ENCODE assay signal across 11 mouse cellular contexts in the genomic region with DNA sequence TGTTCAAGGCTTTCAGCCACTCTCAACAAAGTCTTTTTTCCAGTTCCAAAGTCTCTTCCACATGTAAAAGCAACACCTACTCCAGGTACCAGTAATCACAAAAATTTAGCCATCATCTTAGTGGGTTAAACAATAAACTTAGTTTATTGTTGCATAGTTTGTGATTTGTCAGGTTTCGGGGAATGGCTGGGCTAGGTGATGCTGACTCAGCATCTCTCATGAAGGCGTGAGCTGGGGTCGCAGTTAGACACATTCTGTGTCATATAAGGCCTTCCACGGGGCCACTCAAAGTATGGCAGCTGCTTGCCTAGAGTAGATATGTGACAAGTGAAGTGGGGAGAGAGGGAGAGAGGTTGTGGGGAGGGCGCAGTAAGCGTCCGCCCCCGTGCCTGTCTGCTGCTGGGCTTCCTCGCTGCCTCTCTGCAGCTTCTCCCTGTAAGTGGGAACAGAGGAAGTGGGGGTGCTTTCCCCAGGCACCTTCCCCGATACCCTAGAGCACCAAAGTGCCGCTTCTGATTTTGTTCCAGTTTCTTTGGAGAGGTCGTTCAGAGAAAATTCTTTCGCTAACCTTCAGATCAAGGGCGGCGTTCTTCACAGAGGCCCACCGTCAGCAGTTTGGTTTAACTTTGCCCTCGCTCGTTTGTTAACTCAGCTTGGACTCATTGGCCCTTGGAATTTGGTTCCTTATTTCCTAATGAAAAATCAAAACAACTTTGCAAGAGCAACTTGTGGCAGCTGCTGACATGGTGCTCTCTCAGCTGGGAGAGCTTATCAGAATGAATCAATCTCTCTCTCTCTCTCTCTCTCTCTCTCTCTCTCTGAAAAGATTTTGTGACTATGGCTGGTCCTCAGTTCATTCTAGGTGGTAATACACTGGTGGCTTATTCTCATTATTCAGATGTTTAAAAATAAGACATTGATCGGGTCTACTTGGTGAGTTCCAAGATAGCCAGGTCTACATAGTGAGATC. TPM values are rescaled to one million over a fixed set of nuclear protein-coding genes. Genes with fewer than 3 reads are reported as not detected.
DNase-seq lines count a peak whose midpoint lies in the region; ATAC-seq and TF ChIP-seq lines count a peak whose summit lies in the region.
"Had no signal": no experiment of that assay in that cellular context is flagged by ENCODE, and none has a peak within 500 bp of the region (broad histone marks: within the 10 kb centered on the region; RNA-seq: fewer than 3 reads in every experiment).

No protein-coding gene starts in this region.

- 0 out of 2 replicates have a peak, but pooled peaks cover 4% of the 10 kb centered on the region for H3K9me3 ChIP-seq in liver, embryonic 11.5 days (ENCODE audit: control insufficient read depth, low read length)
- no peaks in the 10 kb centered on the region for H3K9me3 ChIP-seq in kidney, postnatal 0 days (replicated peaks; ENCODE audit: low read length)
- no peaks in the 10 kb centered on the region for H3K9me3 ChIP-seq in stomach, embryonic 14.5 days (ENCODE audit: control insufficient read depth, low read depth, low read length)

- H3K27me3 ChIP-seq in liver, adult 2 months (ENCODE audit: control insufficient read depth, insufficient read depth, low read length), result no peaks in the 10 kb centered on the region
- no peaks in the 10 kb centered on the region; the same call in 1 of the 2 replicates for H3K27me3 ChIP-seq in liver, embryonic 11.5 days (replicated peaks; ENCODE audit: control insufficient read depth, insufficient read depth, low read length)
- H3K27me3 ChIP-seq in kidney, postnatal 0 days (ENCODE audit: insufficient read depth, low read length), result no peaks in the 10 kb centered on the region
- no peaks in the 10 kb centered on the region for H3K27me3 ChIP-seq in stomach, embryonic 14.5 days (ENCODE audit: control insufficient read depth, insufficient read depth, low read length)
- H3K27me3 ChIP-seq: midbrain, embryonic 13.5 days had no signal

- peak overlapping the region; percentile 99 for H3K27ac ChIP-seq in liver, adult 2 months (replicated peaks; ENCODE audit: insufficient read depth, low read depth, low read length)
- H3K27ac ChIP-seq in liver, embryonic 11.5 days (ENCODE audit: low read depth, low read length), result no peak overlapping the region
- peak overlapping the region; percentile 78 for H3K27ac ChIP-seq in kidney, postnatal 0 days
- no peak overlapping the region for H3K27ac ChIP-seq in stomach, embryonic 14.5 days (ENCODE audit: low read length)
- H3K27ac ChIP-seq: midbrain, embryonic 13.5 days had no signal

- no peak for ATAC-seq in liver, embryonic 11.5 days (replicated peaks; ENCODE audit: low FRiP score)
- peak; percentile 58 for ATAC-seq in common myeloid progenitor, adult 5-6 weeks (replicated peaks; ENCODE audit: low read depth, poor library complexity, severe bottlenecking)
- ATAC-seq in kidney, postnatal 0 days (replicated peaks; ENCODE audit: low FRiP score, low read depth), result peak; percentile 59
- ATAC-seq in stomach, embryonic 14.5 days (ENCODE audit: insufficient number of reproducible peaks, insufficient read depth, low FRiP score, low read depth), result no peak
- ATAC-seq: midbrain, embryonic 13.5 days had no signal

- H3K9ac ChIP-seq in liver, adult 2 months (ENCODE audit: low read depth, low read length), result peak overlapping the region; percentile 69
- H3K9ac ChIP-seq in liver, embryonic 11.5 days (ENCODE audit: low read depth, low read length), result no peak overlapping the region
- H3K9ac ChIP-seq in kidney, postnatal 0 days (ENCODE audit: low read depth, low read length), result peak overlapping the region; percentile 18; the same call in 1 of the 2 replicates
- H3K9ac ChIP-seq in stomach, embryonic 14.5 days (replicated peaks; ENCODE audit: low read depth, low read length), result no peak overlapping the region
- H3K9ac ChIP-seq: midbrain, embryonic 13.5 days had no signal

- no peak overlapping the region for H3K4me2 ChIP-seq in liver, embryonic 11.5 days
- peak overlapping the region; percentile 21; the same call in 1 of the 2 replicates for H3K4me2 ChIP-seq in kidney, postnatal 0 days (ENCODE audit: low read length)
- H3K4me2 ChIP-seq in stomach, embryonic 14.5 days (replicated peaks; ENCODE audit: low read depth, low read length), result 0 out of 2 replicates have a peak overlapping the region, but pooled peaks have one; percentile 5
- H3K4me2 ChIP-seq: midbrain, embryonic 13.5 days had no signal

- peak; percentile 96 for DNase-seq in liver, adult 2 months (ENCODE audit: extremely low read depth, low read depth, low spot score)
- DNase-seq in liver, embryonic 11.5 days (ENCODE audit: low spot score), result no peak
- peak; percentile 65 for DNase-seq in kidney, postnatal 0 days (ENCODE audit: low spot score)
- no peak for DNase-seq in urinary bladder, adult 18-20 months (ENCODE audit: low spot score in 2 of 2)
- DNase-seq in cerebellum, postnatal 10 days, result no peak
- no peak for DNase-seq in c-Kit-positive CD71-positive TER-119-positive erythroid progenitor cells, embryonic 14.5 days (ENCODE audit: low spot score)
- DNase-seq: layer of hippocampus, adult 9-11 months had no signal

- no peaks in the 10 kb centered on the region for H3K36me3 ChIP-seq in liver, adult 2 months (ENCODE audit: control insufficient read depth, insufficient read depth, low read length)
- no peaks in the 10 kb centered on the region for H3K36me3 ChIP-seq in liver, embryonic 11.5 days (ENCODE audit: control insufficient read depth, insufficient read depth, low read length)
- no peaks in the 10 kb centered on the region for H3K36me3 ChIP-seq in kidney, postnatal 0 days (ENCODE audit: insufficient read depth, low read length)
- H3K36me3 ChIP-seq in stomach, embryonic 14.5 days (ENCODE audit: control insufficient read depth, insufficient read depth, low read length), result no peaks in the 10 kb centered on the region
- H3K36me3 ChIP-seq: G1E; midbrain, embryonic 13.5 days had no signal

- TF ChIP-seq CTCF in liver, adult 2 months (IDR thresholded peaks at IDR 0.05; ENCODE audit: low read depth, low read length), result no peak
- TF ChIP-seq CTCF in kidney, postnatal 0 days (IDR thresholded peaks at IDR 0.05; ENCODE audit: low read depth), result no peak

- H3K4me1 ChIP-seq in liver, adult 2 months (ENCODE audit: control insufficient read depth, insufficient read depth, low read length), result peaks cover 21% of the 10 kb centered on the region; the same call in 1 of the 2 replicates
- H3K4me1 ChIP-seq in liver, embryonic 11.5 days (replicated peaks; ENCODE audit: control insufficient read depth, insufficient read depth, low read length), result peaks cover 3% of the 10 kb centered on the region
- H3K4me1 ChIP-seq in kidney, postnatal 0 days (replicated peaks; ENCODE audit: insufficient read depth, low read length), result peaks cover 11% of the 10 kb centered on the region
- peaks cover 8% of the 10 kb centered on the region; the same call in 1 of the 2 replicates for H3K4me1 ChIP-seq in stomach, embryonic 14.5 days (ENCODE audit: control insufficient read depth, insufficient read depth, low read length)

- WGBS in liver, adult 2 months, result 20% methylated on average over 19 of the region's 19 CpGs
- 68% methylated on average over 19 of the region's 19 CpGs for WGBS in liver, embryonic 11.5 days
- WGBS in kidney, postnatal 0 days, result 39% methylated on average over 19 of the region's 19 CpGs
- 43% methylated on average over 19 of the region's 19 CpGs for WGBS in stomach, embryonic 14.5 days

- peak overlapping the region; percentile 51; the same call in 1 of the 2 replicates for H3K4me3 ChIP-seq in liver, adult 2 months (ENCODE audit: insufficient read depth, low read depth, low read length)
- no peak overlapping the region for H3K4me3 ChIP-seq in liver, embryonic 11.5 days (ENCODE audit: low read depth, low read length)
- H3K4me3 ChIP-seq in kidney, postnatal 0 days (replicated peaks; ENCODE audit: low read depth, low read length), result no peak overlapping the region
- H3K4me3 ChIP-seq in stomach, embryonic 14.5 days (ENCODE audit: low read depth, low read length), result no peak overlapping the region
- H3K4me3 ChIP-seq: midbrain, embryonic 13.5 days had no signal

- TF ChIP-seq POLR2A in liver, adult 2 months (IDR thresholded peaks at IDR 0.05; ENCODE audit: extremely low read depth, insufficient read depth, low read length), result no peak

- no peaks in the 10 kb centered on the region for H3K79me2 ChIP-seq in liver, adult 2 months (ENCODE audit: control insufficient read depth, insufficient read depth, low read length)

RNA-seq across cellular contexts. Expression of gene Cmbl, which starts 1.3 kb away (rescaled TPM):
- total RNA-seq in liver, adult 2 months (2014; rRNA removed), result 292 and 434 TPM in 2 replicates
- polyA plus RNA-seq in liver, adult 2 months (2012; rRNA removed), result 374 and 481 TPM in 2 replicates
- 2.9 TPM in 2 replicates for polyA plus RNA-seq in liver, embryonic 11.5 days (2014; fragmentation: Nextera tagmentation; extraction: Ambion mirVana)
- total RNA-seq in common myeloid progenitor, adult 5-6 weeks (2017), result not detected in 2 replicates
- polyA plus RNA-seq in kidney, postnatal 0 days (2015; fragmentation: Nextera tagmentation; extraction: Ambion mirVana), result 60.0 and 66.9 TPM in 2 replicates
- 7.2 and 8.6 TPM in 2 replicates for polyA plus RNA-seq in stomach, embryonic 14.5 days (2014; fragmentation: Nextera tagmentation; extraction: Ambion mirVana)
- total RNA-seq: G1E had no signal
- polyA plus RNA-seq: G1E had no signal

RNA-seq across cellular contexts. Expression of gene March6, which starts 33.0 kb away (rescaled TPM):
- 77.0 and 79.8 TPM in 2 replicates for total RNA-seq in liver, adult 2 months (2014; rRNA removed)
- 22.6 and 27.5 TPM in 2 replicates for polyA plus RNA-seq in liver, adult 2 months (2012; rRNA removed)
- polyA plus RNA-seq in liver, embryonic 11.5 days (2014; fragmentation: Nextera tagmentation; extraction: Ambion mirVana), result 35.5 and 36.1 TPM in 2 replicates
- 44.8 and 58.4 TPM in 2 replicates for total RNA-seq in common myeloid progenitor, adult 5-6 weeks (2017)
- polyA plus RNA-seq in kidney, postnatal 0 days (2015; fragmentation: Nextera tagmentation; extraction: Ambion mirVana), result 24.9 and 27.6 TPM in 2 replicates
- 37.2 and 38.6 TPM in 2 replicates for polyA plus RNA-seq in stomach, embryonic 14.5 days (2014; fragmentation: Nextera tagmentation; extraction: Ambion mirVana)

RNA-seq across cellular contexts. Expression of gene Cct5, which starts 37.7 kb away (rescaled TPM):
- total RNA-seq in liver, adult 2 months (2014; rRNA removed), result 180 and 184 TPM in 2 replicates
- polyA plus RNA-seq in liver, adult 2 months (2012; rRNA removed), result 72.8 and 73.6 TPM in 2 replicates
- 683 and 762 TPM in 2 replicates for polyA plus RNA-seq in liver, embryonic 11.5 days (2014; fragmentation: Nextera tagmentation; extraction: Ambion mirVana)
- 510 and 544 TPM in 2 replicates for total RNA-seq in common myeloid progenitor, adult 5-6 weeks (2017)
- polyA plus RNA-seq in kidney, postnatal 0 days (2015; fragmentation: Nextera tagmentation; extraction: Ambion mirVana), result 429 and 450 TPM in 2 replicates
- polyA plus RNA-seq in stomach, embryonic 14.5 days (2014; fragmentation: Nextera tagmentation; extraction: Ambion mirVana), result 533 and 552 TPM in 2 replicates

RNA-seq across cellular contexts. Expression of gene Fam173b, which starts 37.8 kb away (rescaled TPM):
- total RNA-seq in liver, adult 2 months (2014; rRNA removed), result 20.1 and 20.4 TPM in 2 replicates
- polyA plus RNA-seq in liver, adult 2 months (2012; rRNA removed), result 8.5 and 13.7 TPM in 2 replicates
- polyA plus RNA-seq in liver, embryonic 11.5 days (2014; fragmentation: Nextera tagmentation; extraction: Ambion mirVana), result 13.8 and 14.3 TPM in 2 replicates
- total RNA-seq in common myeloid progenitor, adult 5-6 weeks (2017), result 6.1 and 11.3 TPM in 2 replicates
- 14.6 and 15.5 TPM in 2 replicates for polyA plus RNA-seq in kidney, postnatal 0 days (2015; fragmentation: Nextera tagmentation; extraction: Ambion mirVana)
- polyA plus RNA-seq in stomach, embryonic 14.5 days (2014; fragmentation: Nextera tagmentation; extraction: Ambion mirVana), result 12.1 and 14.8 TPM in 2 replicates

Comparison
In these comparisons a context has a peak if more than half of its experiments do, and no peak if none do; other contexts are left out.
1. DNase-seq: peak in liver, adult 2 months (single experiment) and kidney, postnatal 0 days (single experiment); none in liver, embryonic 11.5 days (single experiment), urinary bladder, adult 18-20 months (0 of 2), cerebellum, postnatal 10 days (0 of 2) and c-Kit-positive CD71-positive TER-119-positive erythroid progenitor cells, embryonic 14.5 days (single experiment).
2. H3K27ac ChIP-seq: peak in liver, adult 2 months (single experiment) and kidney, postnatal 0 days (single experiment); none in liver, embryonic 11.5 days (single experiment) and stomach, embryonic 14.5 days (single experiment).
3. H3K9ac ChIP-seq: peak in liver, adult 2 months (single experiment) and kidney, postnatal 0 days (single experiment); none in liver, embryonic 11.5 days (single experiment) and stomach, embryonic 14.5 days (single experiment).
4. ATAC-seq: peak in common myeloid progenitor, adult 5-6 weeks (single experiment) and kidney, postnatal 0 days (single experiment); none in liver, embryonic 11.5 days (single experiment) and stomach, embryonic 14.5 days (single experiment).